Mouse (Mus musculus) c-Kit-positive CD71-positive TER-119-negative erythroid progenitor cells, embryonic 14.5 days (primary cell): Measurements from ENCODE around the gene B4galnt3.

Experiments
- DNase-seq: peaks from one replicate; pipeline ENCODE4 v3.0.0-alpha.2; 2013; ENCODE audit warnings: low read depth

Gene B4galnt3

DNA sequence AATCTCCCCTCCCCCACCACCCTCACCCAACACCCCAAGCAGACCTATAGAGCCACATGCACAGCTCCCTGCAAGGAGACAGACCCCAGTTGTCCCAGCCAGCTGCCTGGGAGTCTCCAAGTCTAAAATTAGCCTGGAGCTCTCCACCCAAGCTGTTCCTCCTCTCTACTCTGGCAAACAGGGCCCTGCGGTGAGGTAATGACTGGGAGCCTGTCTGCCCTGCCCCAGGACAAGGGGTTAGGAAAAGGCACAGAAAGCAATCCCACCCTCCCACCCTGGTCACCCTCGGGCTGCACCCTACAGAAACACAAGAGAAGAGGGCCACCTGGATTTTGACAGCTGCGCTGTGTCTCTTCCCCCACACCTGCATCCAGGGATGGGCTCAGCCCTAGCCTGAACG lies 19.5 kb downstream of the B4galnt3 start:
- no peak for DNase-seq

DNA sequence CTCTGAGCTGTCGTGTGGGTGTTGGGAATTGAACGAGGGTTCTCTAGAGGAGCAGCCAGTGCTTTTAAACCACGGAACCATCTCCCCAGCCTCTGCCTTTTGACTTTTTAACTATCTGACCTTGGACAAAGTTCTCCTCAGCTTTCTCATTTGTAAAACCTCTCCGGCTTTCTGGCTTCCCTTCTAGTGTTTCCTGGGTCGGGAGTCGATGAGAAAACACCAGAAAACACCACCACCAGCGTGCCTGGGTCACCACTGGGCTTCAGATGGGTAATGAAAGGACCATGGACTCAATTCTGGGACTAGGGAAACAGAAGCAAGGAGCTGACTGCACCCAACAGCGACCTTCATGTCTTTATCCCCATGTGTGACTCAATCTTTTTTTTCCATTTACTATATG lies 20.2 kb downstream of the B4galnt3 start:
- DNase-seq = no peak

DNA sequence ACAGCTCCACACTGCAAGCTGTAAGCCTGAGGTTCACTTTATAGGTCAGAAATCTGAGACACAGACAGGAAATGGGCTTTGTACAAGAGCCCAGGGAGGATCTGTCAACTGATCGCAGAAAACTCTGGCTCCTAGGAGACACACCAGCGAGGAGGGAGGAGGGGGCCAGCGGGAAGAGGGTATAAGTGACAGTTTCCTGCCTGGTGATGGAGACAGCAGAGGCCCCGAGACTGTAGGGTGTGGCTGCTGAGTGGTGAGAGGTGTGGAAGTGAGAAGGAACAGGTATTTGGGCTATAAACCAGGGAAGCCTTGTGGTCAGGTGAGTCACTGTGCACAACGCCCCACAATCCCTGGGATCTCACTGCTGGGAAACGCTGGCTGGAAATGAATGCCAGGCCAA lies 30.2 kb downstream of the B4galnt3 start:
- DNase-seq = no peak

DNA sequence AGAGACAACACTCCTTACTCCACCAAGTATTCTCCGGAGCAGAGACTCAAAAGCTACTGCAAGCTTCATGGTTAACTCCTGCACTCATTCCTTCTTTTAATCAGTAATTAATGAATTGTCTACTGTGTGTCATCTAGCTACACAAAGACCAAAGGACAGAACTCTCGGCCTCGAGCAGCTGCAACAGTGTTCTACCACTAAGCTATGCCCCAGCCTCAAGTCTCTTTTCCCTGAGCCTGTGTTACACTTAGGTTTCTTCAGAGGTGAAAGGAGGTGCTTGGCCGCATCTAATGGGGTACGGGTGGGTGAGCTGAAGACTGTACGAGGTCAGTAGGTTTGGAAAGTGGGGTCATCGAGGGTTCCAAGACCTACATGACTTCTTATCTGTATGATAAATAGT lies 30.8 kb downstream of the B4galnt3 start:
- DNase-seq = no peak

DNA sequence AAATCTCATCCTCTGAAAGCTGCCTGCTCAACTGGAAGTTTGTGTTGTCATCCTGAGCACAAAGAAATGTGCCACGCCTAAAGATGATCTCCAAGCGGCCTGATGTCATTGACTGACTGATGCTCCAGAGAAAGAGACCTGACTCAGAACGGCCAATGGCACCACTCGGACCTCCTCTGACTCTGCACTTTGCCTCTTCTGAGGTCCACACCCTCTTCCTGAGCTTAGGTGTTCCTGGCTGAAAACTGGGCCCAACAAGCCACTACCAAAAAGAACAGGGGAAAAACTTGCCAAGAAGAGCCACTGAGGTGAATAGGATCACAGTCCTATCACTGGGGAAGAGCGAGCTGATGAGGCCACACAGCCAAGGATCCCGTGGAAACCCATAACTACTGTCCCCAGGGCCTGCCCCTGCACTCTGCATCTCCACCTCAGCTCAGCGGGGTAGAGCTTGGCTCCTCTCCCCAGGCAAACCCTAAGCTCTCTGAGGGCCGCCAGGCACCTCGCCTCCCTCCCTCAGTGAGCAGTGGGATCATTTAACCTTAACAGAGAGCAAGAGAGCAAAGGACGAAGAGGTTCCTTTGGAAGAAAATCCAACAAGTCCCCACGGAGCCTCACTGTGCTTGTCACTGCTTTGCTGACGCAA lies 31.4 kb downstream of the B4galnt3 start:
- DNase-seq = no peak

DNA sequence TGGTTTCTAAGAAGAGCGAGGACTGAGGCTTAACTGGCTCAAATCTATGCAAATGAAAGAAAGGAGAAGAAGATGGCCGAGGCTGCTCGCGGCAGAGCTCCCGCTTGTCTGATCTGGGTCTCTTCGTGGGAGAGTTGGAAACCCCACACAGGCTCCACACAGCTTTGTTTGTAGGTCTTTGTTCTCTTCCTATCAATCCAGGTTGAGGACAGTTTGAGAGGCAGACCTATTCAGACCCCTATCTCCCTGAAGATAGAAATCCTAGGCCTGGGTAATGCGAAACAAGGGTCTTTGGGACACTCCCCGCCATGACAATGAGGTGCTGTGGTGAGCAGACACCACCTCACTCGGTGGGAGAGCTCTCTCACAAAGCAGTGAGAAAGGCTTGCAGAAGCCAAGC lies 34.9 kb downstream of the B4galnt3 start:
- DNase-seq = no peak

DNA sequence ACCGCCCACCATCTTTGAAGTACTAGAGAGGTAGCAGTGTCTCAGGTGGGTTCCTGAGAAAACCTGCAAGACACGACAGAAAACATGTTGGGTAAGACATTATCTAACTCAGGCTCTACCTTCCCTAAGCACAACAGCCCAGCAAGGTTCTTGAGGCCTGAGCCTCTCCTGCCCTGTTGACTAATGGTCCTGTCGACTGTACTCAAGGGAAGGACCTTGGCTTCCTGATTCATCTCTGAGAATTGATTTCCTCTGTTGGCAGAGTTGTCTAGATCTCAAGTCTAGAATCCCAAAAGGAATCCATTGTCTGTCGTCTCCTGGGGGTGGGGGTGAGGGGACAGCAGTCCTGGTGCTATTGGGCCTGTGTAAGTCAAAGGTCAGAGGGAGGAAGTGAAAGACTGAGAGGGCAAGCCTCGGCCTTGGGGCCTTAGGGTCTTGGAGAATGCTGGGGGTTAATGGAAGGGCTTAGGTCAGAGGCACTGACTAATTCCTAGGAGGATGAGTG lies 37.9 kb downstream of the B4galnt3 start:
- DNase-seq = no peak

DNA sequence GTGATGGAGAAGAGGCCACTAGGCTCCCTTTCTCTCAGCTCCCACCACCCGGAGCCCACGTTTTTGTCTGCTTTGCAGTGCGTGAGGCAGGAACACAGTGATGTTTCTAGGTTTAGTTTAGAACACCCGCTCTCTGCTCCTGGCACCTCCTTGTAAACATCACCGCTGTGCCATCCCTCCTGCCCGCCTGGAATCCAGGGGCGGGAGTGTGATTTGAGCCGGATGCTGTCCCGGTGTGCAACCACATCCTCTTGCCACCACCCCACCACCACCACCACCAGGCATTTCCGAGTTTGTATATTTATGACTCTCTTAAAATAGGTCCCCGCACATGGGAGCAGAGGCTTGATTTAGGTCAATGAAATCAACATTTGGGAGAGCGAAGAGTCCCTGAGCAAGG lies 38.7 kb downstream of the B4galnt3 start:
- no peak for DNase-seq

DNA sequence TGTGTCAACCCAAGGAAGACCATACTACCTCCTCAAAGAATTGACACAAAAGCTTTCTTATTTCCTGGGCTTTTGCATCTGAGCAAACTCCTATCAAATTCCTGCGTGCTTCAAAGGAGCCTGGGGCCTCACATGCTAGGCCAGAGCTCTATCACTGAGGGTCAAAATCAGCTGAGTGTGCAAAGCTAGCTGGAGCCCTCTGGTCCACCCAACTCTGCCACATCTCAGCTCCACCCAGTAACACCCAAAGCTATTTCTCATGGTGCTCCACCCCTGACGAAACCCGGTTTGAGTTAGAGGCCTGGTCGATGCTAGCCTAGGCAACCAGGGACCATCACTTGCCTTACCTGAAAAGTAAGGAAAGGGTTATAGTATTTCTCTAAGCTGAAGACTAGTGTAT lies 39.2 kb downstream of the B4galnt3 start:
- no peak for DNase-seq

DNA sequence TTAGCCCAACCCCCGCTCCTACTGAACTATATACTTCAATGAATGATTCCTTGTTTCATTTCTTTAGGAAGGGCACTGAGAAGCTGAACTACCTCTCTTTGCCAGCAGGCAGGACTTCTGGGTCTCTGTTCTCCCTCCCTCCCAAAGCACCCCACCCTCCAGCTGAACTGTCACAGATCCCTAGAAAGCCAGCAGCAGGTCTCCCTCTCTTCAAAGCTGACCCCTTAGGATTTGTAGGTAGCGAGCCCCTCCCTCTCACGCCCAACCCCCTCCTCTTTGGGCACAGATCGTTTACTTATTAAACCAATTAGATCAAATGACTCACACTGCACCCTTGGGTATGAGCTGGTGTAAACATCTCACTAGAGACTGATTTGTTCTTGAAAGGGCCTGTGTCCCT lies 39.7 kb downstream of the B4galnt3 start:
- DNase-seq = no peak

DNA sequence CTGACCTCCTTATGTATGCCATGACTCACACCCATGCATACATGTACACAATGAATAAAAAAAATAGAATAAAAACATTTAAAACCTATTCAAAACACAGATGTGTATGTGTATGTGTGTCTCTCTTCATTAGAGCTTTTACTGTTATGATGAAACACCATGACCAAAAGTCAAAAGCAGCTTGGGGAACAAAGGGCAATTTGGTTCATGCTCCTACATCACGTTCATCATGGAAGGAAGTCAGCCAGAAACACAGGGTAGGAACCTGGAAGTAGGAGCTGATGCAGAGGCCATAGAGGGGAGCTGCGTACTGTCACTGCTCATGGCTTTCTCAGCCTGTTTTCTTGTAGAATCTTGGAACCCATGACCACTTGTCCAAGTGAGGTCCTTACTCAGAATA lies 41.6 kb downstream of the B4galnt3 start:
- no peak for DNase-seq

DNA sequence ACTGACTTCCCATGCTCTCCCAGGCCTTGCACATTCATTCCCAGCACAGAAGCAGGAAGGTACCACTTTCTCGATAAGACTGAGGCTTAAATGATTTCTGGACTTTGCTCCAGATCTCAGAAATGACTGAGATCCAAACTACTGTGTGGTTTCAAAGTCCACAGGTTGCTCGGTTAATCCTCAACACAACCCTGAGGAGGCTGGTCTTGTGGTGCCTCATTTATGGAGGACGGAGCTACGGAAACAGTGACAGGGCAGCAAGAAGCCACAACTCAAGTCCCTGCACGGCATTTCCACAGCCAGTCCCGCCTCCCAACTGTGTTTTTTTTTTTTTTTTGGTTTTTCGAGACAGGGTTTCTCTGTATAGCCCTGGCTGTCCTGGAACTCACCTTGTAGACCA lies 43.3 kb downstream of the B4galnt3 start:
- no peak for DNase-seq

DNA sequence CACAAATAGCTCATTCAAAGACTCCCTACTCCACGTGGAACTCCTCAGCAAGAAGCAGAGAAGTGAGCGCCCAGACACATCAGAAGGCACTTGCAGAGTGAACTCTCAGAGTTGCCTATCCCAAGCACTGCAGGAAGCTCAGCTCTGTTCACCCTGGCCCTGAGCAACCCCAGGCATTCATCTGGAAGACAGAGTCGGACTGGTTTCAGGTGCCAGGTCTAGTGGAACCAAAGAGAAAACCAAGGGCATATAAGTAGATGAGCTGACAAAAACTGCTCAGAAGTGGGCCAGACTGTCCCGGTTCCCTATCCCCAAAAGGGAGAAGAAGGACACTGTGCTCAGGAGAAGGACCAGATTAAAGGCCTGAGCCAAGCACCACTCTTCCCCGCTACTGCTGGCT lies 44.5 kb downstream of the B4galnt3 start:
- DNase-seq = no peak

DNA sequence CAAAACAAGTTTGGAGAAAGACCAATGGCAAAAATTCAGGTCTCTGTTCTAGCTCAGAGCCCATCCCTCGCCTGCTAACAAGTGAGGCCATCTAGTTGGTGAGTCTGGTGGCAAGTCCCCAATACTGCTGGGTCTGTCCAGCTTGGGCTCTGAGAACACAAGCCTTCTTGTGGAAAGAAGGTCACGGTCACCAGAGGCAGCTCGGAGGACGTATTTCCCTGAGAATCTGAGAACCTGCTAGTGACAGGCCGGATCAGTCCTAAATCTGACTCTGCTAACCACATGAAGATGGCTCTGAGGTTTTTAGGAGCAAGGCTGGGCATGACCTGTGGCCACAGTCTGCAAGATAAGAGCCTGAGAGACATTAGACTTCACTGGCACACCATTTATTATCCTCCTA lies 47.7 kb downstream of the B4galnt3 start:
- no peak for DNase-seq

DNA sequence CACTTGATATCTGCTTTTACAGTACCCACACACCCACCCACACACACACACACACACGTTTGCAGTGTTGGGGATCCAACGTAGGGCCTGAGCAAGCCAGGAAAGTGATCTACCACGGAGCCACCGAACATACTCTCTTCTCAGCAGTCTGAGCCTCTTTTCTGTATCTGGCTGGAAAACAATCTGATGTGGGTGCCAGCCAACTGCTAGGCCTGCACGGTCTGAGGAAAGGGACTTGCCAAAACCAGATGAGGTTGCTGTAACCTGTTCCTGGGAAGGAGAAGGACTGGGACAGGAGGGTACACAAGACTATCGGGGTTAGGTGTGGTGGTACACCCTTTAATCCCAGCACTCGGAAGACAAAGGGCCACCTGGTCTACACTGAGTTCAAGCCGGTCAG lies 51.1 kb downstream of the B4galnt3 start:
- DNase-seq = no peak

DNA sequence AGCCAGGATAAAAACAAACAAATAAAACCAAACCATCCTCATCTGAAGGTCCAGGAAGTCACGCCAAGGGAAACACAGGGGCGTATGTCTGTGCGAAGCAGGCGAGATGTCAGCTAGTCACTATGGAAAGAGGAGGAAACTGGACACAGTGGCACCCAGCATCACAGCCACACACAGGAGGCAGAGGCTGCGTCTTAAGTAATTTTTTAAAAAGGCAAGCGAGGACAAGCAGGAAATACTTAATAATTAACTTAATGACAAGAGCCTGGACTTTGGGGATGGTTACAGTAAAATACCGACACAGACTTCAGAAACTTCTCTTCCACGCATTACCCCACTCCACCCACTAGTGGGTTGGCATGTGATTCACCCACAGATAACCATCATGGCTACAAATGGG lies 51.8 kb downstream of the B4galnt3 start:
- DNase-seq = no peak

DNA sequence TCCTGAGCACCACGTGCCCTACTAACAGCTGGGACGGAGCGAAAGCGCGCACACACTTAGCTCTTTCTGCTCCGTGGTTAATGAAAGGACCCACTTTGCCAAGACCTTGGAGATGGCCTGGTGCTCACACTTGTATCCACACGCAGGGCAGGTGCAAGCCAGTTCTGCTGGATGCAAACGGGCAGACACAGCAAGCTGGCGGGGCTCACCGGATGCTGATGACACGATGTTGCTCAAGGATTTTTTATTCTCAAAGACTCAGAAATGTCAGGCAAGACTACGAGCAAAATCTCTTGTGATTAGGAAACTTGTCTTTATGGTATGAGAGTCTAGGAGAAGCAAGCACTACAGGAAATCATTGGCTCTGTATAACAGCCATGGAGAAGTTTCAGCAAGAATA lies 52.9 kb downstream of the B4galnt3 start:
- no peak for DNase-seq

DNA sequence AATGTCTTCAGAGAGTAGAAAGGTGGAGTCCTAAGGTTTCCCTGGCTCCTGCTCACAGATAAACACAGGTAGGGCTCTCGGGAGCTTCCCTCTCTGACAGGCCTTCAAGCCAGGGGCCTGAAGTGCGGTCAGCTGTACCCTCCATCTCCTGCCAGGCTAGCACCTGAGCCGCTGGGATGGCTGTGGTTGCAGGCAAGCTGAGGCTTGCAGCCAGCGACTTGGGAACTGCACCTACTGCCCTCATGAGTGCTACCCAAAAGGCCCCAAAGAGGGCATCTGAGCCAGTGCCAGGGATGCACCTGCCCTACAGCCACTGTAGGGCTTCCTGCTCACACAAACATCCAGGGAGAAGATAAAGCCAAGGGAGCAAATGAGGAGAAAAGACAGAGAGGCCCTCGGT lies 53.9 kb downstream of the B4galnt3 start:
- DNase-seq = no peak

DNA sequence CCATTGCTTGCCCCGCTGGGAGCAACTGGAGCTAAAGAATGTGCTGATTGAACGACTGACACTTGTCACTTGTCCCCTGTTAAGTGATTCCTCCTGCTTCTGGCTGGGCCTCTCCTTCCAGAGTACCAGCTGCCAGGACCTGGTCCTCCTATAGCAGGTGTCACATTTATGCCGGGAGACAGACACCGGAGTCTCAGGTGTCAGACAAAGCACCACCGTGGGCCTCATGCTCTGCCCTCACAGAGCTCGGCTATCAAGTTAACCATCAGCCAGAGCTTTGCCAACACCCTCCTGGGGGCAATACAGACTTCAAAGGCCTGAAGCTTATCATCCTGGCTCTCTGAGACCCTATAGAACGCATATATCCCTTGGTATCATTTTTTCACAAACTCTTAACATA lies 58.5 kb downstream of the B4galnt3 start:
- DNase-seq = no peak

DNA sequence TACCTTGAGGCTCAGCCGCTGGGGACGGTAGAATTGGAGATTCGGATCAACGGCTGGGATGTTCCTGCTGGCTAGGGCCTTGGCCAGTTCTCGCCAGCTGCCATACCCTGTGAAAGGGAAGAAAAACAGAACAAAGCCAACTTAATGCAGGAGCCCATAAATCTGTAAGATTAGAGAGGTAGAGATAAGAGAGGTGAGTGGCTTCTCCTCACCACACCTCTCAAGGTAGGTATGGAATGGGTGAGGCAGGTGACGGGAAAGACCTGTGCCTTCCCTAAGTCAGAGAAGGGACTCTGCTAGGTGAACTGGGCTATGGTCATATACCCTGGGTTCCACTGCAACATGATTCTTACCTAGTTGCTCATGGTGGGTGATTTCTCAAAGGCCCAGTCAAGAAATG lies 61.5 kb downstream of the B4galnt3 start:
- DNase-seq = no peak

DNA sequence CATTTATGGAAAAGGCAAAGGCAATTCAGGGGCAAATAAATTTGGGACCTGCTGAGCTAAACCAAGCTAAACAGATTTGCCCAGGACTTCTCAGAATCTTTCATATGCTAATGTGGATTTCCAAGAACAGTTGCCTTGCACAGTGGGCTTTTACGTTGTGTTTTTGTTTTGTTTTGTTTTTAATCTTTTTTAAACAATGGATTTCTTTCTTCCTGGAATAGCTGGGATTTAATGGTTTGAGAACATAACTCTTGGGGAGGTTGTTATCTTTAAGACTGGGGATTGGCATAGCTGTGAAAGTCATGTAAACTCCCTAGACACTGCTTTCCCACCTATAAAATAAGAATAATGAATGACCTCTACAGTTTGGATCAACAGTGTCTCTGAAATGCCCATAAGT lies 63.9 kb downstream of the B4galnt3 start:
- DNase-seq = no peak

DNA sequence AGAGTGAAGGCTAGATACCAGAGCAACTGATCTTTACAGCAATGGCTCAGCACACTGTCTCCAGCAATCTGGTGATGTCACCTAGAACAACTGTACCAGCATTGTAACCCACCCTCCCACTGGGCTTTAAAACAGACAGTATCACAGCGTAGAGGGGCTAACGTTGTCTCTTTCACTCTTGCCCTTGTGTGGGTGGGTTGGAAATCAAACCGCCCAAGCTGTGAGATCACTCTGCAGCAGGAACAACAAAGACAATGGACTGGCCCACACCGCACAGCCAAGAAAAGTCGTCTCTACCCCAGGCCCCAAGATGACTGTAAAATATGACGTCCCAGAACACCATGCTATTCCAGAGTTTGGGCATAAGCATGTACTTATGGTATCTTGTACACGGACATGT lies 64.6 kb downstream of the B4galnt3 start:
- no peak for DNase-seq

DNA sequence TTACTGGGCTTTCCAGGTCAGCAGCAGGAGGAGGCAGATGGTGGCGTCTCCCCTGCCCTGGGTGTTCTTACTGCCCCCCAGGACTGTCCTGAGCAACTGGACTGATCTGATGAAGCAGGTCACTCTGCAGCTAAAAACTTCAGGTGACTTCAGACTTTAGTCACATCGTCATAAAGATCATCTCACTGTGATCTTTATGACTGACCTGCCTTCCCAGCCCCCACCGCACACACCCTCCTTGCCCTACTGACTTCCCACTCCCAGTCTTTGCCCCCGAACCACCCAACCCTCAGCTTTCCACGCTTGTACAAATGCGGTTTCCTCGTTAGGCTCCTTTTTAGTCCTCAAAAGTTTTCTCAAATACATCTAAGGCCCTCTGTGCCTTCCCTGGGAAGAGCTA lies 67.3 kb downstream of the B4galnt3 start:
- DNase-seq = no peak

DNA sequence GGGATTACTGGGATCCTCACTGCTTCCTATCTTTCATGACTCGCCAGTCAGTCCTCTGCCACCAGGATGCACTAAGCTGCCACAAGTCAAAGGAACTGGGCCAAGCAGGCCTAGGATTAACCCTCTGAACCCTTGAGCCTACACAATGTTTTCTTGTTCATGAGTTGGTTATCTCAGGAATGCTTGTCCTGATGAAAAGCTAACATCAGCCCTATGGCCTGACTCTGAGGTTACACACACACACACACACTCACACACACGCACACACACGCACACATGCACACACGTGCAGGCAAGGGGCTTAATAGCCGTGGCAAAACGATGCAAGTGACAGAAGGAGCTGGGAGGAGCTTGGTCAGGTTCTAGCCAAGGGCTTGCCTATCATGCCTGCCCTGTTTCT lies 69.0 kb downstream of the B4galnt3 start:
- DNase-seq = no peak

DNA sequence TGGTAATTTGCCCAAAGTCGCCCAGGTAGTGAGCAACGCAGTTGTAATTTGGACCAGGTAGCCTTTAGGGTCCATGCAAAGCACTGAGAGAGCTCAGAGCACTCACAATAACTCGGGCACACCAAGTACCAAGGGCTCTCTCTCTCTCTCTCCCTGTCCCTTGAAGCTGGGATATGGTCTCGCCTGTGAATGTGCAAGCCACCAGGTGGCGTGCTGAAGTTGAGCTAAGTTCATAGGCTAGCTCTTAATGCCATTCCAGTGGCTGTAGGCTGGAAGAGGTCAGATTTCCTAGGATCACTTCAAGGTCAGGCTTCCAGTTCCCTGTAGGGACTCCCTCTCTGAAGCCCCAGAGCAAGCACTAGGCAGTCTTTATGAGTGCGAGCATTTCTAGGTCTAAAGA lies 71.7 kb downstream of the B4galnt3 start:
- no peak for DNase-seq
